Mouse (Mus musculus) embryonic fibroblast, embryonic 13.5 days (primary cell): ENCODE results near the gene Tomm40.

Source experiments
- CTCF ChIP-seq: IDR thresholded peaks from 2 replicates; pipeline ENCODE4 v1.5.1; 2011; ENCODE audit warnings: mild to moderate bottlenecking, control low read depth, low read length, moderate library complexity, borderline replicate concordance; ENCODE audit not compliant: insufficient read depth
- POLR2A ChIP-seq: IDR thresholded peaks from 2 replicates; pipeline ENCODE4 v1.6.1; 2011; ENCODE audit warnings: low read depth, mild to moderate bottlenecking, control low read depth, low read length, moderate library complexity

- TF ChIP-seq POLR2A = no peak
- TF ChIP-seq CTCF = no peak
Measured at GRCm38 (mm10) chr7:19726541-19726940, 11.3 kb upstream of the Tomm40 start.
